Mouse (Mus musculus): Measurements from ENCODE around the gene Dab1.

Dab1 gene

DNA sequence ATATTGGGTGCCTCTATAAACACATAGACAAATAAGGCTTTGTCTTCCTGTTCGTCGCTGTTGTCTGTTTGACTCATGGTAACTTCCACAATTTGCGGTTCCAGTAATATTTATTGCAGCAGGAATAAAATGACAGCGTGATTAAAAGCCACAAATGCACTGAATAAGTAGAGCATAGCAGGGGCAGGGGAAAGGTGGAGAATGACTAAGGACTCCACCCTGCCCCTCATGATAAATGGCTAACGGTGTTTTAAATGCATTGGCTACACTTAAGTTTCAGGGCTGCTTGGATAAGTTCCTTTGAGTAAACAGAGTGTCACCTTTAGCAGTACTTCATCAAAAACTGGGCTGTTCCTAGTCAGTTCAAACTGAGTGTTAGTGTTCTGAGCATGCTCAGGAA lies 1000.3 kb downstream of the Dab1 start:
- no peak for DNase-seq

DNA sequence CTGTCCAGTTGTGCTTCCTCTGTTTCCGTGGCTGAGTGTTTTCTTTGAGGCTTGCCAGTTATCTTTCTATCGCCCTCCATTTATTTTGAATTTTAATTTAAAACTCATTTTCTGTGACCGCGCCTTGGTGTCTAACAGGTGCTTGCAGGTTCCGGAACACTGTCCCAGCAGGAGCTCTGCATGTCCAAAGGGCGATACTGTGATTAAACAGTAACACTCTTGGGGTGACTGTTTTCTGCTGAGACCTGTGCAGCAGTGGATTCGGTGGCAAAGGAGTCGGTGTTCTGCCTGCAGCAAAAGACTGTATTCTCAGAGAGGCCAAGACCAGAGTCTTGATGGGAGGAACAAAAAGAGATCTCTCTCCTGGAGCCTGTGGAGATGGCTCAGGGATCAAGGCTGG lies 1006.2 kb downstream of the Dab1 start:
- DNase-seq, result no peak

GRCm38 (mm10) chr4:104628708-104629107 lies 1009.5 kb downstream of the Dab1 start:
- no peak for DNase-seq

- DNase-seq, result no peak
Observed at GRCm38 (mm10) chr4:104637016-104637415, 1017.9 kb downstream of the Dab1 start.

- no peak for DNase-seq
Observed at GRCm38 (mm10) chr4:104640617-104641016, 1021.5 kb downstream of the Dab1 start.

DNA sequence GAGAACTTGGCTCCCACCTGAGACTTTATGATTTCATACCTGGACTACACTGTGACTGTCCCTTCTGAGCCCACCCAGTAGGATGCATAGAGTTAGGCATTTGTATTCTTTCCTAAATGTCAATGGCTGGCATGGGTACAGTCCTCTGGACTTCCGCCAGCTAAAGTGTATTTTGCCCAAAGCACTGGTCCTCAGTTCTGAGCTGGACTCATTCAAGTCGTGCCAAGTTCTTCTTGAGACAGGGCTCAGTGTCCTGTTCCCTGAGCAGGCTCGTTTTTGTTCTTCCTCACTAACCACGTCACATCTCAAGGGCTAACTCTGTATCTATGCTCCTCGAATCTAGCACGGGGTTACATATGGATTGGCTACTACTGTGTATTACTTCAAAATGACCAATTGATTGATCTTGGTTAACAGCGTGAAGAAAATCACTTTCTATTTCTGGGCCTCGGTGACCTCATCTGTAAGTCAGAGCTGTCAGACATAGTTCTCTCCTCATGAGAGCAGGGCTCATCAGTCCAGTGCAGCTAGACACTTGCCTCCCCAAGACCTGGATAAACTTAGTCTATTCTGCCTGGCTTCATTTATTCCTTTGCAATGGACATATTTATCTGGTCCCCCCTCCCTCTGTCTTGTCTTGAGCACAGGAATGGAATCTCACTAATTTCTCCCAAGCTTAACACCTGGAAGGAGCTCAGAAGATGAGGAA lies 1023.8 kb downstream of the Dab1 start:
- DNase-seq, result no peak

DNA sequence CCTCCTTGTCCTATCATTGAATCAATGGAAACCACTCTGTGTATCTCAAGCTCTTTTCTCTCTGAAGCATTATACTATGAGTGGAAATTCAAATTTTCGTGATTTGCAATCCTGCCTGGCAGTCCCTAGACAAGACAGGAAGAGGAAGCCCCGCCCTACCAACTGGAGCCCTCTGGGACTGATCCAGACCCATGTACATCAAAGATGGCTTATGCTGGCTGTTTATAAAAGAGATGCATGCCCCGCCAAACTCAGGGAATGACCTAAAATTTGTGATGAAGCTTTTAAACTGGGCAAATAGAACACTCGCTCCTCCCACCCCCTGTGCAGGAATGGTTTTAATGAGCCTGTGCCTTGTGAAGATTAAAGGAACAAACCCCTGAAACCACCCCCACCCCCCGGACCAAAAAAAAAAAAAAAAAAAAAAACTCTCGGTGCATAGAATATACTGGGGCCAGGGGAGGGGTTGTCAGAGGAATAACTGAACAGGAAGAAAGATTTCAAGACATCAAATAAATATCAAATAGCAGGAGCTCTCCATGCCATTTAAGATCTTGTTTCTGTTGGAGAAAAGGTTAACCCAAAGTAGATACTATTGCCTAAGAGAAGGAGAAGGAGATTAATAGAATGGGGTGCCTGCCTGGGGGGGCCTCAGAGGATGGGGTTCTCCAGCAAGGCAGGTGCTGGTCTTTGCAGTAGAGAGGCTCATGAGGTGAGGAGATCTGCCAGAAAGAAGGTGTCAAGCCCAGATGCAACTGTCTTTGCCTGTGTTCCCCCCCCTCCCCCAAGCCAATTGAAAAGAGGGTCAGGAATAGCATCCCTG lies 1024.6 kb downstream of the Dab1 start:
- no peak for DNase-seq

GRCm38 (mm10) chr4:104644357-104644630 lies 1025.1 kb downstream of the Dab1 start:
- no peak for DNase-seq

- DNase-seq, result no peak
Observed at GRCm38 (mm10) chr4:104644862-104645261, 1025.7 kb downstream of the Dab1 start.

DNA sequence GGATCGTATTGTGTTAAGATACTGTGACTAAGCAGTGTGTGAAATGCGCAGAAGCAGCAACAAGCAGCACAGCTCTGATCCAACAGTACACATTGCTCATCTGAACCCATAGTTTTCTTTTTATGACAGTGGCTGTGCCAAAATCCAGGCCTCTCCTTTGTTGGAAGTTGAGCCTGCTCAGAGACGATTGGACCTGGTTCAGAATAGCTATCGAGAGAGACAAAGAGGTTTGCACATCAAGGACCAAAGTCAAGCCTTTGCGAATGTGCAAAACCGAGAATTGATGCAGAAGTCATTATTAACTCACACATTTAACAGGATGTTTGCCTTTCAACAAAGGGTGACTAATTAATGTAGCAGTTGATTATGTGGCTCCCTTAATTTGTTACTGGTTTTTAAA lies 1032.6 kb downstream of the Dab1 start:
- no peak for DNase-seq

GRCm38 (mm10) chr4:104656728-104657127 lies 1037.6 kb downstream of the Dab1 start:
- no peak for DNase-seq

DNA sequence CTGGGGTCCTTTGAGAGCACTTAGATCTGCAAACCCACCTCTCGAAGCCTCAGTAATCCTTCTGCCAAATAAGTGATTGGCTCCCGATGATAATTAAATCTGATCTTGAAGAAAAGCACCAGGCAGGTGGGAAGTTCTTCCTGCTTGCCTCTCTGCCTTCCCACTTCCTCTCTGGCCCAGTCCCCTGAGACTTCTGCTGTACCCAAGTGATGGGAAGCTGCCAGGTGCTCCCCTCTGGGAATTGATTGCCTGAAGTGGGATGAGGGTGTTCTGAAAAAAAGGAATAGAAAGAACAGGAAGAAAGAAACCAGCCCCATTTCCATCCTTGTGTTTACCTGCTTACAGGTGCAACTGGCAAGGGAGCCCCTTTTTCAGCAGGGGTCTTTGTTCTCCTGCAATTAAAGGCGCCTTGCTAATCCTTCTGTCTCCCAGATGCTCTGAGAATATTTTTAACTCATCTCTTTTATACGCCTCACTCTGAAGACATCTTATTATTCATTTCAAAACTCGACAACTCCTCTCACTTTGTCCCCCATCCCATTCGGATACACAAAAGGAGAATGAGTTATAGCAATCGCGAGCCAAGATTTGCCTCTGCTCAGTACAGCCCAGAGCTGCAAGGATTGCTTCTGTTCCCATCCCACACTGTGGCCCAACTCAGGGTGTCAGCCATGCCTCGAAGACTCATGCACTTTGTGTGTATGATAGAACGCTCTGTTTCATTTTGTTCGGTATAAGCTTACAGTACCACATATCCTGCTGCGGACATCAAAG lies 1043.9 kb downstream of the Dab1 start:
- no peak for DNase-seq

DNA sequence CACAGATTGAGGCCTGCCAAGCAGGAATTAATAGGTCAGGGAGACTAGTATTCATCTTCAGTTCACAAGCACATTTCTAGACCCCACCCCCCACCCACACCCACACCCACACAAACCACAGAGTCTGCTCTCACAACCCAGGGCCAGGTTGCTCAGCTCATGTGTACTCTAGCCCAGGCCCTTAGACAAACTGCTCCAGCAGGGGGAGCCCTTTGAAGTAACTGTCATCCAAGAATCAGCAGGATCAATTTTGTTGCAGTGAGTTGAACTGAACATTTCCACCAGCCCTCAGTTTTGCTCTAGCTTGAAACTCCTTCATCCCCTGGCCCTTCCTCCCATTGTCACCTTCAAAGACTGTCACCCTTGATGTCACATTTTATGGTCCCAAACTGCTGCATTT lies 1046.4 kb downstream of the Dab1 start:
- DNase-seq, result no peak

DNA sequence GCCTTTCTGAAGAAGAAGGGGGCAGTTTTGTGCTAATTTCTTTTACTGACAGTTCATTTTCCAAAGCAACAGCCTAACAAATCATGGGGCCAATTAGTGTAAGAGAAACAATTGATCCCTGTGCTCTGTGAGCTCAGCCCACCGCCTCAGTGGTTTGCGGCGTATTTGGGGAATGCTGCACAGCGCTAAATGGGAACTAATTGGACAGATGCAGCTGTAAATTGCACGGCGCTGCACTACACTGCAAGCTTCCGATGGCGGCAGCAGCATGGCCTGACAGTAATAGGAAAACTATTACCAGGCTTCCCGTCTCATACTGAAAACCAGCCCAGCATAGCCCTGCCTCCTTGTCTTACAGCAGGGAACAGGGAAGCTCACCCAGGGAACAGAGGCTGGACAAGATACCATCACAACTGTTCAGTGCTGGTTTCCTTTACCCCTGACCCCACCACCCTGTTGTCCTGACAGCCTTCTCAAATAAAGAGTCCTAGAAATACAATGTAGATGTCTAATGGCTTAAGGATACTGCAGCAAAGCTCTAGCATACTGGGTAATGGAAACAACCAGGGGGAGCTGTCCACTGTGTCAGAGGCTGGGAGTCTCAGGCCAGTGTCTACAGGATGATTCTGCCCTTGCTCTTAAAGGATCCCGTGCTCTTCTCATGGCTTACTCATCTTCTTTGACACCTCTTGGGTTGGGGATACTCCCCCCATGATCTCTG lies 1047.8 kb downstream of the Dab1 start:
- no peak for DNase-seq

- no peak for DNase-seq
Observed at GRCm38 (mm10) chr4:104668061-104668460, 1048.9 kb downstream of the Dab1 start.

DNA sequence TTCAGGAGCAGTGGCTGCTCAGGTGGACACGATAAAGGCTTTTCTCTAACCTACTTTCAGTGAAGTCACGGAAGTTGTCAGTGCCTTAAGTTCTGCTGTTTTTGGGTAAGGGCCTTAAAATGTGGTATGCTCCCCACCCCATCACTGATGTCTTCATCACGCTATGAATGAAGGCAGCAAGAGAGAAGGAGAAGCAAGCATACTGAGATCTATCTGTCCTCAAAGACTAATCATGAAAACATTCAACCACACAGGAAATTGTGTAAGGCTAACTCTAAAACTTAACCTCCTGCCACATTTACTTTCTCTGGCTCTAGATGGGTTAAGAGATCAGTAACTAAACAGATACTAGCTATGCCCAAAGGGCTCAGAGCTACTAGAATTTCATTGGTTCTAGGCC lies 1050.2 kb downstream of the Dab1 start:
- no peak for DNase-seq

DNA sequence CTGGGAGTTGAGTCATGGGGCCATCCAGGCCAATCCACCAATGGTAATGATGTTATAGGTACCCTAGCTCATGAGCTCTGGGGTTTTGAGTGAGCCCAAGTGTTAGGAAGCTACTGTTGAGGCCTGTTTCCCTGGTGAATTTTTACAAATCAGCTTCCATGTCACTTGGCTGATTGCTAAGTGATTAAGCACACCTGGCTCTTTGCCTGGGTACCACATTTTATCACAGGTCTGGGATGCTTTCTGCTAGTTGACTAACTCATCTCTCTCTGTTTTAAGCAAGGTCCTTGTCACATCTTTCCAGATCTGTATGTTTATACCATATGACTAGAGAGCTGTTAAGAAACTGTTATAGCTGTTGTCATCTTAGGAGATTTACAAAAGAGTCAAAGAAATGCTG lies 1051.6 kb downstream of the Dab1 start:
- no peak for DNase-seq

- DNase-seq, result no peak
Observed at GRCm38 (mm10) chr4:104673317-104673716, 1054.2 kb downstream of the Dab1 start.

- DNase-seq, result no peak
Observed at GRCm38 (mm10) chr4:104674706-104675105, 1055.5 kb downstream of the Dab1 start.

- DNase-seq, result no peak
Observed at GRCm38 (mm10) chr4:104678234-104678633, 1059.1 kb downstream of the Dab1 start.

GRCm38 (mm10) chr4:104680475-104680874 lies 1061.3 kb downstream of the Dab1 start:
- DNase-seq, result no peak

DNA sequence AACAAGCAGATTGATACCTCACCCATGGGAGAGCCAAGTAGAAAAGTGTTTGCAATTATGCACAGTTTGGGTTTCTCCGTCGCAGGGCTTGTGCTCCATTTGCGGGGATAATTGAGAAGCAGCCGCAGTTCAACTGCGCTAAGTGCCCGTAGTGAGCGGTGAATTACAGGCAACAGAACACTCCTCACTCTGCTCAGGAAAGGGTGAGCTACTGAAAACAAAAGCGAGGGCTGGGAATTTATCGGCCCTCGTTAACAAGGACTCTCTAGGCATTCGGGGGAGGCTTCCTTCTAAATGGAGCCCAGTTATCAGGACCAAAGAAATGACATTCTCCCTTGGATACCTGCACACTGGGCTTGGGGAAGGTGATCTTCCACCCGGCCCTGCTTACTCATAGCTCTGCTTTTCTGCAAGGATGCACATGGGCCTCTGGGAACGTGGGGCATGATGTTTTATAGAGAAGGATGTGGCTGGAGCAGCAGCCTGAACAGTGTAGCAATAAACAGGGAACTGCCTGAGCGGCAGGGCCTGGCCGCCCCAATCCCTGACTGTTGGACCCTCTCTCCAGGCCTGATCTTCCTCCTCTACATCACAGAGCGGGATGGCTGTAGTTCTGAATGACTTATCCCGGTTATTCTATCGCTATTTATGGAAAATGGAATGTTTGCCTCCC lies 1067.1 kb downstream of the Dab1 start:
- DNase-seq, result no peak

DNA sequence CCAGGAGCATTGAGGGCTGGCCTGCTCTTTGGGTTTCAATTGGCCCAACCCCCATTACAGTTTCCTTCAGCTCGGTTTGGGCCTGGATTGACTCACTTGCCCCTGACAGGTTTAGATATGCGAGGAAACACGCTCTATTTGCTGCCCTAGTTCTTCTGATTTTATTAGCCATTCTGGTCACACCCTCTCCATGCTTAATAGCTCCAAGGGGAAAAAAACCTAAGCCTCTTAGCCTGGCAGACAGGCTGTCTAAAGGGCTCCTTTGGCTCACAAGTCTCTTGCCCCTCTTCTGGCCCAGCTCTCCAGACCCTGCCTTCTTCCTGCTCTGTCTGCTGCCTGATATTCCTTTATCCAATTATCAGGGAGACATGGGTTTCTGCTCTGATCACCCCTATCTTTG lies 1069.9 kb downstream of the Dab1 start:
- no peak for DNase-seq
